Mouse (Mus musculus) adrenal gland, adult (tissue): ENCODE results near the gene Tpd52l1.
"Not testable (repeated sequence)": the region's sequence is repeated elsewhere in the genome, so short reads cannot be mapped to it uniquely, and the experiment has no call there.

ENCODE experiments used
- DNase-seq, 2 experiments: peaks; one replicate each; pipeline ENCODE4 v3.0.0; 2022 to 2023; ENCODE audit warnings: low spot score in 1 of 2; ENCODE audit not compliant: inconsistent age in 2 of 2

The Tpd52l1 gene

DNA sequence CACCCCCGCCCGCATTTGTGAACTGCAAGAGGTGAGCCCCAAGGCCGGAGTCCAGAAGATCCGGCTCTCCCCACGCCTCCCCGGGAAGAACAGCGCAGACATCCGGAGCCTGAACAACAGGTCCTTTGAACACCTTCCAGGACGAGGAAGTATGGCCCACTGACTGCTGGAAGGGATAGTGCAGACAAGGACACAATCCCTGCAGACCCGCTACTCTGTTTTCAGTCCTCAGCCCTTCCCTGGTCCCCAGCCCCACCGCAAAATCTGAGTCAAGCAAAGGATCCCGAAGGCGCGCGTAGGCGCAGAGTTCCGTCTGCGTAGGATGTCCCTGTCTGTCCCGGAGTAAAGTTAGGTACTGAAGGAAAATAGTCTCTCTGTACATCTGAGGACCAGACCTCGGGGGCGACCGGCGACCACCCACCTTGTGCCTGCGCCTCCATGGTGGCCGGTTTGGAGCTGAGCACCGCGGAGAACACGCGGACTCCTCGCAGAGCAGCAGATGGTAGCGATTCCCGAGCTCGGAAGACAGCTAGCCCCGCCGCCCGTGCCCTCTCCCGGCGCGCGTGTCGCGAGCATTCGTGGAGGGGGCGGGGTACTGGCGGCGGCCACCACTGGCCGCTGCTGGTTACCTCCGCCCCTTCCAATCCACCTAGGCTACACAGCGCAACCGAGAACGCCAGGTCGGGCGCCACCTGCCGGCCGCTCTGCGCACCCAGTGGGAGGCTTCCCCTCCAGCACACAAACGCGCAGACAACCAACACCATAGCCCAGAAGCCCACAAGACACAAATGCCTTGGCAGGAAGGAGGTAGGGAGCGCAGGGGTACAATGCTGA, at the start of gene Tpd52l1:
TSS of gene Tpd52l1 (minus strand) at position 668 of the 834 bp plus-strand sequence.
- DNase-seq: peak; percentile 93 to 97

GRCm38 (mm10) chr10:31494296-31494695, 48.5 kb upstream of the Tpd52l1 start:
- DNase-seq: no peak

DNA sequence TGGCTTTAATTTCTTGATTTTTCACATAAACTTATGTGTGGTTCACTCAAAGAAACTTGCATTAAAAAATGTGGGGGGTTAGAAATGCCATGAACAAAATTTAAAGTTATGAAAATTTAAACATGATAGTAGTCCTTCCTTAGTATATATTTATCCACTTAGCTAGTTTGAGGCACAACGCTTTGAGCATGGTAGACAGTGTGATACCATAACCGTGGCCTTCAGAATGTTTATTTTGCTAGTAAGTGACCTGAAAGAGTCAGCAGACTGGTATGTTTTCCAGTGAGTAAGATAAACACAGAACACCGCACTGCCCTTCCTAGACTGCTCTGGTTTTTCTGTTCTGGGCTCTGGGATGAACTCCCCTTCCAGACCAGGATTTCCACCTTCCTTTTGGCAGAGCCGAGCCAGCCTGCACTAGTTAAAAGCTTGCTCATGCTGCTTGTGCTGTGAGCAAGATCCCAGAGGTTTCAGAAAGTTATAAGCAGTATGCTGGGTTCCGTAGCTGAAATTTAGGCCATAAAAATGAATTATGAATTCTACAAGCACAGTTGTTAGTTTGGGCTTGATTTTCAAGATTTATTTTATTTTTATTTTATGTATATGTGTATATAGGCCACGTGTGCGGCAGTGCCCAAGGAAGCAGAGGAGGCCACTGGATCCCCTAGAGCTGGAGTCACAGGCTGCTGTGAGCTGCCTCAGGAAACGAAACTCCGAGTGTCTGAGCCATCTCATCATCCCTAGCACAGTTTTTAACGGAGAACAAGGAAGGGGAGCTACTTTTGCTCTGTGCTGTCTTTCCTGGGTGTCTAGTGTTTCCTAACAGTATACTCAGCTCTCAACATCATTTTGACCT, 21.5 kb upstream of the Tpd52l1 start:
- DNase-seq: peak; percentile 27 to 58

GRCm38 (mm10) chr10:31465840-31466541, 20.2 kb upstream of the Tpd52l1 start:
- peak in 1 of 2 experiments; percentile 62 for DNase-seq

DNA sequence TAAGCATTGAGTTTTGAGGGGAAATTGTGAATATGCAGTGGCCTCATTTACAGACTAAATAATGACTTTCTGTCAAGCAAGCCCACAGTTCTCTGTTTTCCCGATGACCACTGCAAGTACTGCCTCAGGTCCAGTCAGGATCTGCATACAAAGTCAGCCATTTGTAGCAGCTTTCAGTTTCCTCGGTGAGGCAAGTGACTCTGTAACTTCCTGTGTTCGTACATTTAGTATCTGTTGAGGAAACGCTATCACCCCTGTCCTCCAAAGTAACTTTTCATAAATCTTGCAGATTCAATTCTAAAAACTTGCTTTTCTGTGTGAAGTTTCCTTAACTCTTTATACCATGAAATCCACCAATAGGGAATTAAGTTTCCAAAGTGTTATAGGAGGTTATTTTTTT, 19.7 kb upstream of the Tpd52l1 start:
- no peak for DNase-seq

DNA sequence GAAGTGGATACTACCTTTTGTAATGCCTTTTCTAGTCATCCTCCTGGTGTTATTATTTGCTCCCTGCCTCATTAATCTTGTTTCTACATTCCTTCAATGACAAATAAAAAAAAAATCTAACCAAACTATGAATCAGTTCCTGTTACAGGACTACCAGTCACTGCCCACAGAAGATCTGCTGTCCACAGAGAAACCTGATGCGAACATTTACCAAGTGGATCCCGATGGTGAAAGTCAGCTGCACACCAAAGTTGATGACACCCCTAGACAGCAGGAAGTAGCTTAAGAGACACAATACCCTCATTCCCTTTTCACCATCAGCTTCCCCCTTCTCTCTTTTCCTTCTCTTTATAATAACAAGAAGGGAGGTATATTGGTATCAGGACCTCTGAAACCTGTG, 17.3 kb upstream of the Tpd52l1 start:
- DNase-seq: no peak

DNA sequence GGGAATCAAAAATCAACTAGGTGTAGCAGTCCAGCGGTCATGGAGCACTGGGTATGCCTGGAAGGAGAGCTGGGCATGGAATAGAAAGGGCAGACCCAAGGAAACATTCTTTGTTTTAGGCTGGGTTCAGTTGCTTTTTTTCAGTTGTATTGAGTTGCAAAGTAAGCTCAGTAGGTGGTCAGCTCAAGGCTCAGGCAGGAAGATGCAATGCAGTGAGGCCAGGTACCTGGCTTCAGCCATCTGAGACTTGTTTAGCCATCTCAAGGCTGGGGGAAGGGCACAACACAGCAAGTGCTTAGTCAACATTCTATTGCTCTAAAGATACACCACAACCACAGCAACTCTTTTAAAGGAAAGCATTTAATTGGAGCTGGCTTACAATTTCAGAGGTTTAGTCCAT, 11.0 kb upstream of the Tpd52l1 start:
- DNase-seq: no peak

GRCm38 (mm10) chr10:31447083-31447482, 1.3 kb upstream of the Tpd52l1 start:
- no peak for DNase-seq

GRCm38 (mm10) chr10:31444206-31444605, 1.6 kb downstream of the Tpd52l1 start:
- peak; percentile 51 to 55 for DNase-seq

DNA sequence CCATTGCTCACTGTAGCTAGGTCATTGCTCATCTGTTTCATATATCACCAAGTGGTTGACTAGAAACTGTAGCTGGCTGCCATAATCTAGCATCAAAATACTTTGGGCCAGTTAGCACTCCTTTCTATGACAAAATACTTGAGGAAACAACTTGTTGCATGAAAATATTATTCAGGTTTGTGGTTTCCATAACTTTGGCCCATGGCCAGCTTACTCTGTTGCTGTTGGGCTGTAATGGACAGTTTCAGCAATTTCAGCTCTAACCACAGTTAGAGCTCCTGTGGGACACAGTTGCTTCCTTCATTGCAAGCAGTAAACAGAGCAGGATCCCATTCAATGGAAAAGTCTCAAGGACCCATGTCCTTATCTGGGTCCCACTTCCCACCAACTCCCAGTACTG, 4.3 kb downstream of the Tpd52l1 start:
- no peak for DNase-seq

GRCm38 (mm10) chr10:31436047-31436446, 9.7 kb downstream of the Tpd52l1 start:
- no peak for DNase-seq

DNA sequence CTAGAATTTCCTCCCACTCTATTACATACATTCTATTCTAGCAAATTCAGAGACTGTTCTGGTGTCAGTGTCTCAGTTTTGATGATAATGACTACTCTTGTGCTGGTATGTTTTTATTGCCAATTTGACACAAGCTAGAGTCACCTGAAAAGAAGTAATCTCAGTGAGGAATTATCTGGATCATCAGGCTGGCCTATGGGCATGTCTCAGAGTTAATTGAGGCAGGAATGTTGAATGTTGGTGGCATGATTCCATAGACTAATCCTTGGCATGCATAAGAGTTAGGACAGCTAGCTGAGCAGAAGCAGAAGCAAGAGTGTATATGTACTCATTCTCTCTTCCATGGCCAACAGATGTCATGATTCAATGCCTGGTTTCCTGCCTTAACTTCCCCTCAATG, 27.8 kb downstream of the Tpd52l1 start:
- no peak for DNase-seq

DNA sequence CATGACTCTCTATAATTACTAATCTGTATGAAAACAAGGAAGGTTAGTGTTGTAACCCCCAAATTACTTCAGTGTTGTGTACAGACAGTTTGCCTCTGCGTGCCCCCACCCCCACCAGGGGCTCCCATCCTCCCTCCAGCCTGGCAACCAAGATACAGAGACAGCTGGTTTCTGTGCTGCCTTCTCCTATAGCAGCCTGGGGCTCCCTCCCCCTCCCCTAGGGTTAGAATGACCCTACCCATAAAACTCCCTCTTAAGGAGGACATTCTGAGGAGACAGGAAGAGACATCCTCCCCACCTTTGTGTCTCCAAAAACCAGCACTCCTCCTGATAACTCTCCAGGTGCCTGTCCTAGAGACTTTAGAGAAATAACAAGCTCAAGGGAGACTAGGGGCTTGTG, 52.8 kb downstream of the Tpd52l1 start:
- no peak for DNase-seq

DNA sequence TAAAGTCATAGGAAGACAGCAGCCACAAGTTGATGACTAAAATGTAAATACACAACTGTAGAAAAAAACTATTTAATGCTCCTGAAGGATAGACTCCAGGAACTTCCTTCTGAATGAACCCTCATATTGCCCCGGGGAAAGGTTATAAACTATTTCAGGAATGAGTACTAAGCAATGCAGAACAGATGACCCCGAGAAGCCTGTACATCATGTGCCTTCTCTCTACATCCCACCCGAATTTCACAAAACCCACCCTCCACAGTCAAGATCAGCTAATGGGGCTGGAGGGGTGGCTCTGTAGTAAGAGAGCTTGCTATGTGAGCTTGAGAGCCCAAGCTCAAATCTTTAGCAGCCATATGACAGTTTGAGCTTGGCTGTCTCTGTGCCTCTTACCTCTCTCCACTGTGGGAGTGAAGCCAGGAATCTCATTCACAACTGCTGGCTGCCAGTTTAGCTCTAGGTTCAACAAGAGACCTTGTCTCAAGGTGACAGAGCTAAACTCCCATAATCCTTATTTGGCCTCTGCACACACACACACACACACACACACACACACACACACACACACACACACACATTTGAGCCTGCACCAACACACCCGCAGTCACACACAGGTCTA, 54.9 kb downstream of the Tpd52l1 start:
- peak in 1 of 2 experiments; percentile 64 for DNase-seq

- DNase-seq: not testable (repeated sequence)
Measured at GRCm38 (mm10) chr10:31388566-31388965, 57.2 kb downstream of the Tpd52l1 start.

- peak; percentile 17 to 64 for DNase-seq
Measured at GRCm38 (mm10) chr10:31370200-31370599, 75.6 kb downstream of the Tpd52l1 start.

GRCm38 (mm10) chr10:31359749-31360148, 86.0 kb downstream of the Tpd52l1 start:
- no peak for DNase-seq

GRCm38 (mm10) chr10:31354886-31355461, 90.8 kb downstream of the Tpd52l1 start:
- no peak for DNase-seq

GRCm38 (mm10) chr10:31354141-31354540, 91.6 kb downstream of the Tpd52l1 start:
- peak; percentile 28 to 80 for DNase-seq

DNA sequence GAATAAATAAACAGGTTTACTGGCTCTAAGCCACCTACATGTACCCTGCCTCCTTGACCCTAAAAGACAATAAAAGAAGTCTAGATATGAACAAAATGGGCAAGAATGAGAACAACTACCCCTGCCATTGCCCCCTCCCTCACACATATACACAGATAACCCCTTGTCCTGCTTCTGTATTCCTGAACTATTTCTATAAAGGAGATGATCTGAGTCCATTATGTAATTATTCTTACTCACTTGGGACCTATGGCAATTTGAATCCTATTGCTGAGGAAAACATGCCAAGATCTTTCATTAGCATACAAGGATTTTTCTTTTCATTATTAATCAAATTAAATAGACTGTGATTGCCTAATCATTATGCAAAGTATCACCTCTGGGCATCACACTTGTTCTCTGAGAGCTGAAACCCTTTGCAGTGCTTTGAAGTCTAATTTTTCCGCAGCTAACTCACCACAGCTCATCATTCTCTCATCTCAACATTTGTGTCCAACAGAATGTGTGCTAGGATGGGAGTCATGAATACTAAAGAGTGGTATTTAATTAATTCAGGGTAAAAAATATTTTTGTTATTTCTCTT, 92.8 kb downstream of the Tpd52l1 start:
- no peak for DNase-seq
